Mouse (Mus musculus): ENCODE data around the gene Tmem130. TPM values are rescaled to one million over a fixed set of nuclear protein-coding genes. Genes with fewer than 3 reads are reported as not detected.
"Not testable (repeated sequence)": the region's sequence is repeated elsewhere in the genome, so short reads cannot be mapped to it uniquely, and the experiment has no call there.

The Tmem130 gene
- total RNA-seq (2015; ENCODE audit: low replicate concordance) (not detected in 2 replicates), total RNA-seq (2017; ENCODE audit: low replicate concordance) (not detected in 2 replicates)

DNA sequence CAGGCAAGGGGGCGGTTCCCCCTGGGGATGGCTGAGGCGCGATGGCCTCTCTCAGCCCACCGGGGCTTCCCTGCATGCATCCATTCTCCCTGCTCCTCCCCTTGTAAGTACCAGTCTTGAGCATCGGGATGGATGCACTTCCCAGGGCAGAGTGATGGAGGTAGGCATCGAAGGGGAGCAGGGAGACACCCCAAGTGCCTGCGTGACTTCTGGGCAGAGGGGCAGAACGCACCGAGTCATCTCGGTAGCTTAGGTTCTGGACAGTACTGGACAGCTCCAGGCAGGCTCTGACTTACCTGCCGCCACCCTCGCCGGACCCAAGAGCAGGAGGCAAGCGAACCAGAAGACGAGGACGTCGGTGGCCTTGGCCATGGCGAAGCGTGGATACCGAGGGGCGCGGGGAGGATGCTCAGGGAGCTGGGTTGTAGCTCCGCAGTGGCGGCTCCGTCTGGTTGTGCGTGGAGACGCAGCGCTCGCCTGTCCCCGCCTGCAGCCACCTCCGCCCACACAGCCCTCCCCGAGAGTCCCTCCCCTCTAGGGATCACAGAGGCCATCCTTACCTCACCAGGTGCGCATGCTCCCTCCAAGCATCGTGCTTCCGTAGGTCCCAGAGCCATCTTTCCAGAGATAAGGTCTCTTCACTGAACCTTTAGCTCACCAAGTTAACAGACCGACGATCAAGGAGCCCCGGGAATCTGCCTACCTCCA, at the start of gene Tmem130:
Tmem130 (minus strand) TSS at position 658 of the 708 bp plus-strand sequence.
- no peak for ATAC-seq (replicated peaks; ENCODE audit: low FRiP score, poor library complexity, severe bottlenecking)

GRCm38 (mm10) chr5:144806931-144807330, 45.3 kb upstream of the Tmem130 start:
- ATAC-seq (replicated peaks; ENCODE audit: low FRiP score, poor library complexity, severe bottlenecking) = no peak

DNA sequence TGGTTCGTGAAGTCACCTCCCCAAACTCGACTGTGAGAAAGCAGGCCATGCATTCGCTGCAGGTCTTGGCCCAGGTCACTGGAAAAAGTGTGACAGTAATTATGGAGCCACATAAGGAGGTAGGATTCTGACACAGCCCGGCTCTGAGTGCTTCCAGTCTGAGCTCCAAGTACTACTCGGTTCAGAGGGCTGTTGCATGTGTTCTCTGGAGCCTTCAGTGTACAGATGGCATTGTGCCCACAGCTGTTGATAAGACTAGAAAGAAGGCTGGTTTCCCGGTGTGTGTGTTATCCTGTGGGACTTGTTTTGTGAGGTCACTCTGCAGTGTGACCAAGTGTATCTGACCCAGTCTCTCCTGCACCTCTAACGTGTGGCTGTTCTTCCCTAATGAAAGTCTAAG, 42.6 kb upstream of the Tmem130 start:
- no peak for ATAC-seq (replicated peaks; ENCODE audit: low FRiP score, poor library complexity, severe bottlenecking)

- ATAC-seq (replicated peaks; ENCODE audit: low FRiP score, poor library complexity, severe bottlenecking) = no peak
Observed at GRCm38 (mm10) chr5:144803066-144803465, 41.4 kb upstream of the Tmem130 start.

DNA sequence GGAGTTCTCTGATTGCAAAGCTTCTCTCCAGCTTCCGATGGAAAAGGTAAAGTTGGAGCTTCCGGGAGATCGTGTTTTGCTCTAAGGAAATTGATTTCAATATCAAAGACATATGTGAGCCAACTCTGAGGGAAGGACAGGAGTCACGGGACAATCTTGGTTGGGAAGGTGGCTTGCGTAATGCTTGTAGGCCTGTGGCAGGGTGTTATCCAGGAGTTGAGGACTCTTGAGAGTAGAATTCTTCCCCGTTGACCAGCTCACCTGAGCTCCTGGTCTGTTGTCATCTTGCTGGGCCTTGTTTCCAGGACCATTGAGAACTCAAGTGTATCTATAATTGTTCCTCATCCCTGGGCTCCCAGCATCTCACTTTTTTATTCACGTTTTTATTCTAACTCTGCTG, 35.5 kb upstream of the Tmem130 start:
- no peak for ATAC-seq (replicated peaks; ENCODE audit: low FRiP score, poor library complexity, severe bottlenecking)

- ATAC-seq (replicated peaks; ENCODE audit: low FRiP score, poor library complexity, severe bottlenecking) = 0 out of 2 replicates have a peak, but pooled peaks have one; percentile 60
Observed at GRCm38 (mm10) chr5:144794687-144795086, 33.1 kb upstream of the Tmem130 start.

GRCm38 (mm10) chr5:144793374-144793773, 31.8 kb upstream of the Tmem130 start:
- no peak for ATAC-seq (replicated peaks; ENCODE audit: low FRiP score, poor library complexity, severe bottlenecking)

DNA sequence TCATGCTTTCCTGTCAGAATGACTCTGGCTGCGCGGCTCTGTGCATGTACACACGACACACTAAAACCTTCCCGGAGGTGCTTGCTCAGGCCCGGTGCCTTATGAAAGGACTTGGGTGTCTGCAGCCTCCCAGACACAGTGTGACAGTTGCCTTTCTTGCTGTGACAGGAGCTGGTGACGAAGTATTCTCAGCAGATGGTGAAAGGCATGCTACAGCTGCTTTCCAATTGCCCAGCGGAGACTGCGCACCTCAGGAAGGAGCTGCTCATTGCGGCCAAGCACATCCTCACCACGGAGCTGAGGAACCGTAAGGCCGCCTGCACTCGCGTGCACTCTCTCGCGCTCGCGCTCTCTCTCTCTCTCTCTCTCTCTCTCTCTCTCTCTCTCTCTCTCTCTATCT, 24.8 kb upstream of the Tmem130 start:
- no peak for ATAC-seq (replicated peaks; ENCODE audit: low FRiP score, poor library complexity, severe bottlenecking)

- no peak for ATAC-seq (replicated peaks; ENCODE audit: low FRiP score, poor library complexity, severe bottlenecking)
Observed at GRCm38 (mm10) chr5:144780654-144781053, 19.0 kb upstream of the Tmem130 start.

GRCm38 (mm10) chr5:144773231-144773630, 11.6 kb upstream of the Tmem130 start:
- no peak for ATAC-seq (replicated peaks; ENCODE audit: low FRiP score, poor library complexity, severe bottlenecking)

- peak; percentile 24 for ATAC-seq (replicated peaks; ENCODE audit: low FRiP score, poor library complexity, severe bottlenecking)
Observed at GRCm38 (mm10) chr5:144769067-144769482, 7.5 kb upstream of the Tmem130 start.

DNA sequence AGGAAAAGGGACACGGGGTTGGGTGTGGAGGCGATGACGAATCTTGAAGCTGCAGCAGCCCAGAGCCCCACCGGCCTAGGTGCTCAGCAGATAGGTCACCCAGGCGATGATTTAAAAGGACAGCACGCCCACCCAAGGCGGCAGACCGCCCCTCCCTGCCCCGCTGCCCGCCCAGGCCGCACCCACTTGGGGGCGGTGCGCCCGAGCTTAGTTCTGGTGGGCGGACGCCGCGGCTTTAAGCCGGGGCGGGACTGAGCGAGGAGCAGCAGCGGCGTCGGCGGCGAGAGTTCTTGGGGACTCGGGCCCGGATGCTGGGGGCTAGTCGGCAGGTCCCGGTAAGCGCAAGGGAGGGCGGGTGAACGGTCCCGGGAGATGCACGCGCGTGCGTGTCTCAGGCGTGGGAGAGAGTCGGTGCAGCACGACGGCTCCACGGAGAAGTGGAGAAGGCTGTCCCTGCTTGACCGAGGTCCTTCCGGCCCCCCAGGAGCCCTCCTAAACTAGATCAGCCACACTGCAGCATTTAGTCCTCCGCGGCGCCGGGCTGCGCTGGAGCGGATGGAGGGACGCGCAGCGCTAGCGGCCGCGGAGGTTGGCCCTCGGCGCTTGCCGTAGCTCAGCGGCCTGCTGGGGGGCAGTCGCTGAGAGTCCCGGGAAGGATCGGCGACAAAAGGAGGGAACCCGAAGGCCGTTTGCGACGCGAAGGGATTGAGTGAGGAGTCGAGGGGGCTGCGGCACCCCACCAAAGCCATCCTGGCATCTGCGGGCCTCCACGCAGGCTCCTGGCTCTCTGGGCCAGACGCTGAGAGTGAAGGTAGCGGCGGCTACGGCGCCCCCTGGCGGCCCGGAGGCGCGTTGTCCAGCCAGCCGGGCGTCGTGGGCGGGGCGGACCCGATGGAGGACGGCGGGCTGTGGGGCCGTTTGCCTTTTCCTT, 6.6 kb upstream of the Tmem130 start:
- ATAC-seq (replicated peaks; ENCODE audit: low FRiP score, poor library complexity, severe bottlenecking) = peak; percentile 89

GRCm38 (mm10) chr5:144767106-144767798, 5.6 kb upstream of the Tmem130 start, which contains the start of gene Trrap:
Gene Trrap, plus strand, starts transcription at chr5:144767732.
- ATAC-seq (replicated peaks; ENCODE audit: low FRiP score, poor library complexity, severe bottlenecking) = not testable (repeated sequence)

GRCm38 (mm10) chr5:144766646-144767045, 5.0 kb upstream of the Tmem130 start:
- no peak for ATAC-seq (replicated peaks; ENCODE audit: low FRiP score, poor library complexity, severe bottlenecking)

- ATAC-seq (replicated peaks; ENCODE audit: low FRiP score, poor library complexity, severe bottlenecking) = no peak
Observed at GRCm38 (mm10) chr5:144766026-144766425, 4.4 kb upstream of the Tmem130 start.

GRCm38 (mm10) chr5:144758422-144758821, 3.2 kb downstream of the Tmem130 start:
- ATAC-seq (replicated peaks; ENCODE audit: low FRiP score, poor library complexity, severe bottlenecking) = no peak

DNA sequence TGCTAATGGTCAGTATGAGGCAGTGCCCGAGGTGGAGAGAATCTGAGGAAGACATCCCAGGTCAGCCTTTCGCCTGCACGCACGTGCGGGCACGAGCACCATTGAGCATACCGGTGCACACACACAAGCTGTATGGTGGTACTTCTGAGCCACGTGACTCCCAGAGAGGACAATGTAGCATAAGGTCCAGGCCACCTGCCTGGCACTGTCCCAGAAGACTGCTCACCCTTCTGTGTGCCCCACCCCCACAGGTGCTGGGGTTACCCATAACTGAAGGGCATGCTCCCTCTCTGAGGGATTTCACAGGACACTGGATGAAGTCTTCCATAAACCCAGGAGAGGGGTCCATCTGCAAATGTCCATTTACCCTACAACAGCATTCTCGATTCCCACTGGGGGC, 4.2 kb downstream of the Tmem130 start:
- ATAC-seq (replicated peaks; ENCODE audit: low FRiP score, poor library complexity, severe bottlenecking) = 0 out of 2 replicates have a peak, but pooled peaks have one; percentile 13

DNA sequence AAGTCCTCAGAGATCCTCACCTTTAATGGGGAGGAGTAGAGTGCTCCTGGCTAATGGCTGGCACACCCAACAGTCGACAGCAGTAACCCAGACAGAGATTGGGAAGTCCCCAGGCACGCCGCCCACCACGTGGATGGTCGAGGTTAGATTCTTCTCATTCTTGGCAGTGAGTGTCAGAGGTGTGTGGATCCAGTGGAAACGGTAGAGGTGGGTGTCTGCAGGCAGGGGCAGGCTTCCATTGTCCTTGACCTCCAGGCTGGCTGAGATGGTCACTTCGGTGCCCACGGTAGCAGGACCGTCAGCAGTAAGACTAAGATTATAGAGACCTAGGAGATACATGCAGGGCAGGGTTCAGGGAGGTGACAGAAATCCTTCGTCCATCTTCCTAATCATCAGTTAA, 6.4 kb downstream of the Tmem130 start:
- ATAC-seq (replicated peaks; ENCODE audit: low FRiP score, poor library complexity, severe bottlenecking) = no peak

DNA sequence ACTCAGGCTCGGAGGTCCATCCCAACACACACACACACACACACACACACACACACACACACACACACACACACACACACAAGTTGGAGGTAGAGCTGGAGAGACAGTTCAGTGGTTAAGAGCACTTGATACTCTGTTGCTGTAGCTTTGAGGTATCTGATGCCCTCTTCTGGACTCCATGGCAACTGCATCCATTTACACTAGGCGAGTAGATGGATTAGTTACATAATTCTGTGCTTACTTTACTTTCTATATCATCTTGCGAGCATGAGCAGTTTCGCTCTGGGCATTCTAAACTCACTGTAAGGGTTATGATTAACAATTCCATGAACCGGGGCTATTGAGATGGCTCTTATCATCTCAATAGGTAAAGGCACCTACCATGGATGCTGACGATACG, 8.6 kb downstream of the Tmem130 start:
- ATAC-seq (replicated peaks; ENCODE audit: low FRiP score, poor library complexity, severe bottlenecking) = no peak

- ATAC-seq (replicated peaks; ENCODE audit: low FRiP score, poor library complexity, severe bottlenecking) = no peak
Observed at GRCm38 (mm10) chr5:144752432-144752831, 9.2 kb downstream of the Tmem130 start.

Measured in erythroblast, adult 5-6 weeks (primary cell).